Mouse (Mus musculus): ENCODE measurements around the gene Lyar. TPM values are rescaled to one million over a fixed set of nuclear protein-coding genes. Genes with fewer than 3 reads are reported as not detected.

The Lyar gene
- polyA plus RNA-seq, 1 experiment from 2014 or later = 70.3 TPM

GRCm38 (mm10) chr5:38197482-38197823 is 22.8 kb upstream of the Lyar start:
- ATAC-seq (ENCODE audit: low read depth) = peak; percentile 65
- H3K4me1 ChIP-seq (replicated peaks; ENCODE audit: control insufficient read depth, insufficient read depth, low read length) = no peaks in the 10 kb centered on the region
- no peak overlapping the region for H3K4me2 ChIP-seq (ENCODE audit: low read depth, low read length)
- no peaks in the 10 kb centered on the region for H3K27me3 ChIP-seq (ENCODE audit: control insufficient read depth, insufficient read depth, low read depth, low read length)
- WGBS = 19% methylated on average over 7 of the region's 7 CpGs
- H3K9me3 ChIP-seq (ENCODE audit: control insufficient read depth, low read length) = no peaks in the 10 kb centered on the region
- H3K4me3 ChIP-seq (ENCODE audit: low read length) = no peak overlapping the region
- H3K9ac ChIP-seq (ENCODE audit: low read length) = no peak overlapping the region
- no peak overlapping the region for H3K27ac ChIP-seq (ENCODE audit: low read length)
- H3K36me3 ChIP-seq (ENCODE audit: control insufficient read depth, insufficient read depth, low read length) = peaks cover 7% of the 10 kb centered on the region

- no peak overlapping the region for H3K27ac ChIP-seq (ENCODE audit: low read length)
- no peak for ATAC-seq (ENCODE audit: low read depth)
- no peak overlapping the region for H3K9ac ChIP-seq (ENCODE audit: low read length)
- H3K9me3 ChIP-seq (ENCODE audit: control insufficient read depth, low read length) = no peaks in the 10 kb centered on the region
- peaks cover 21% of the 10 kb centered on the region for H3K36me3 ChIP-seq (ENCODE audit: control insufficient read depth, insufficient read depth, low read length)
- no peak overlapping the region for H3K4me3 ChIP-seq (ENCODE audit: low read length)
- H3K4me1 ChIP-seq (replicated peaks; ENCODE audit: control insufficient read depth, insufficient read depth, low read length) = no peaks in the 10 kb centered on the region
- 93% methylated on average over 2 of the region's 2 CpGs for WGBS
- H3K4me2 ChIP-seq (ENCODE audit: low read depth, low read length) = no peak overlapping the region
- H3K27me3 ChIP-seq (ENCODE audit: control insufficient read depth, insufficient read depth, low read depth, low read length) = no peaks in the 10 kb centered on the region
These were observed 20.6 kb upstream of the Lyar start for GRCm38 (mm10) chr5:38199686-38200085.

GRCm38 (mm10) chr5:38205303-38205726 is 15.0 kb upstream of the Lyar start:
- Histone ChIP-seq H3K36me3 (ENCODE audit: control insufficient read depth, insufficient read depth, low read length) (peaks cover 20% of the 10 kb centered on the region), H3K4me3 (ENCODE audit: low read length) (no peak overlapping the region), H3K9me3 (ENCODE audit: control insufficient read depth, low read length) (no peaks in the 10 kb centered on the region), H3K4me1 (replicated peaks; ENCODE audit: control insufficient read depth, insufficient read depth, low read length) (no peaks in the 10 kb centered on the region), H3K9ac (ENCODE audit: low read length) (no peak overlapping the region), H3K4me2 (ENCODE audit: low read depth, low read length) (no peak overlapping the region), H3K27ac (ENCODE audit: low read length) (no peak overlapping the region), H3K27me3 (ENCODE audit: control insufficient read depth, insufficient read depth, low read depth, low read length) (no peaks in the 10 kb centered on the region)
- 71% methylated on average over 7 of the region's 7 CpGs for WGBS
- ATAC-seq (ENCODE audit: low read depth) = no peak

- H3K27ac ChIP-seq (ENCODE audit: low read length) = no peak overlapping the region
- no peak overlapping the region for H3K9ac ChIP-seq (ENCODE audit: low read length)
- H3K4me1 ChIP-seq (replicated peaks; ENCODE audit: control insufficient read depth, insufficient read depth, low read length) = no peaks in the 10 kb centered on the region
- H3K36me3 ChIP-seq (ENCODE audit: control insufficient read depth, insufficient read depth, low read length) = peaks cover 22% of the 10 kb centered on the region
- no peak overlapping the region for H3K4me2 ChIP-seq (ENCODE audit: low read depth, low read length)
- H3K4me3 ChIP-seq (ENCODE audit: low read length) = no peak overlapping the region
- no peaks in the 10 kb centered on the region for H3K27me3 ChIP-seq (ENCODE audit: control insufficient read depth, insufficient read depth, low read depth, low read length)
- WGBS = 66% methylated on average over 8 of the region's 8 CpGs
- ATAC-seq (ENCODE audit: low read depth) = no peak
- no peaks in the 10 kb centered on the region for H3K9me3 ChIP-seq (ENCODE audit: control insufficient read depth, low read length)
These were observed 11.3 kb upstream of the Lyar start for GRCm38 (mm10) chr5:38208985-38209384.

GRCm38 (mm10) chr5:38211691-38212090 is 8.6 kb upstream of the Lyar start:
- no peak for ATAC-seq (ENCODE audit: low read depth)
- Histone ChIP-seq H3K36me3 (ENCODE audit: control insufficient read depth, insufficient read depth, low read length) (peaks cover 24% of the 10 kb centered on the region), H3K4me2 (ENCODE audit: low read depth, low read length) (no peak overlapping the region), H3K27me3 (ENCODE audit: control insufficient read depth, insufficient read depth, low read depth, low read length) (no peaks in the 10 kb centered on the region), H3K4me1 (replicated peaks; ENCODE audit: control insufficient read depth, insufficient read depth, low read length) (no peaks in the 10 kb centered on the region), H3K4me3 (ENCODE audit: low read length) (no peak overlapping the region), H3K27ac (ENCODE audit: low read length) (no peak overlapping the region), H3K9me3 (ENCODE audit: control insufficient read depth, low read length) (no peaks in the 10 kb centered on the region), H3K9ac (ENCODE audit: low read length) (no peak overlapping the region)
- 90% methylated on average over 8 of the region's 8 CpGs for WGBS

- no peak overlapping the region for H3K4me2 ChIP-seq (ENCODE audit: low read depth, low read length)
- H3K27ac ChIP-seq (ENCODE audit: low read length) = no peak overlapping the region
- H3K4me1 ChIP-seq (replicated peaks; ENCODE audit: control insufficient read depth, insufficient read depth, low read length) = no peaks in the 10 kb centered on the region
- peaks cover 24% of the 10 kb centered on the region for H3K36me3 ChIP-seq (ENCODE audit: control insufficient read depth, insufficient read depth, low read length)
- H3K9me3 ChIP-seq (ENCODE audit: control insufficient read depth, low read length) = no peaks in the 10 kb centered on the region
- no peak overlapping the region for H3K4me3 ChIP-seq (ENCODE audit: low read length)
- 86% methylated on average over 6 of the region's 6 CpGs for WGBS
- ATAC-seq (ENCODE audit: low read depth) = no peak
- H3K9ac ChIP-seq (ENCODE audit: low read length) = no peak overlapping the region
- no peaks in the 10 kb centered on the region for H3K27me3 ChIP-seq (ENCODE audit: control insufficient read depth, insufficient read depth, low read depth, low read length)
These were observed 7.3 kb upstream of the Lyar start for GRCm38 (mm10) chr5:38213009-38213408.

- peak; percentile 80 for ATAC-seq (ENCODE audit: low read depth)
These were observed 431 bp upstream of the Lyar start for GRCm38 (mm10) chr5:38219771-38220307.

GRCm38 (mm10) chr5:38235422-38235821 is 15.2 kb downstream of the Lyar start:
- H3K4me3 ChIP-seq (ENCODE audit: low read length) = no peak overlapping the region
- no peaks in the 10 kb centered on the region for H3K4me1 ChIP-seq (replicated peaks; ENCODE audit: control insufficient read depth, insufficient read depth, low read length)
- no peak overlapping the region for H3K27ac ChIP-seq (ENCODE audit: low read length)
- H3K4me2 ChIP-seq (ENCODE audit: low read depth, low read length) = no peak overlapping the region
- no peaks in the 10 kb centered on the region for H3K27me3 ChIP-seq (ENCODE audit: control insufficient read depth, insufficient read depth, low read depth, low read length)
- no peak overlapping the region for H3K9ac ChIP-seq (ENCODE audit: low read length)
- ATAC-seq (ENCODE audit: low read depth) = no peak
- WGBS = 71% methylated on average over 4 of the region's 4 CpGs
- peaks cover 10% of the 10 kb centered on the region for H3K36me3 ChIP-seq (ENCODE audit: control insufficient read depth, insufficient read depth, low read length)
- H3K9me3 ChIP-seq (ENCODE audit: control insufficient read depth, low read length) = no peaks in the 10 kb centered on the region

More at GRCm38 (mm10) chr5:38219771-38220307, 431 bp upstream of the Lyar start:
- Histone ChIP-seq H3K27me3 (ENCODE audit: control insufficient read depth, insufficient read depth, low read depth, low read length) (no peaks in the 10 kb centered on the region), H3K27ac (ENCODE audit: low read length) (peak overlapping the region; percentile 54; the same call in 1 of the 2 replicates), H3K4me1 (replicated peaks; ENCODE audit: control insufficient read depth, insufficient read depth, low read length) (peaks cover 15% of the 10 kb centered on the region), H3K9me3 (ENCODE audit: control insufficient read depth, low read length) (no peaks in the 10 kb centered on the region), H3K4me3 (ENCODE audit: low read length) (peak overlapping the region; percentile 94), H3K4me2 (ENCODE audit: low read depth, low read length) (peak overlapping the region; percentile 92), H3K9ac (ENCODE audit: low read length) (peak overlapping the region; percentile 90), H3K36me3 (ENCODE audit: control insufficient read depth, insufficient read depth, low read length) (peaks cover 2% of the 10 kb centered on the region; the same call in 1 of the 2 replicates)
- WGBS = under 1% methylated on average over 35 of the region's 35 CpGs

GRCm38 (mm10) chr5:38236627-38237026 is 16.4 kb downstream of the Lyar start:
- 97% methylated on average over 2 of the region's 2 CpGs for WGBS
- H3K9me3 ChIP-seq (ENCODE audit: control insufficient read depth, low read length) = no peaks in the 10 kb centered on the region
- H3K36me3 ChIP-seq (ENCODE audit: control insufficient read depth, insufficient read depth, low read length) = peaks cover 5% of the 10 kb centered on the region
- H3K27ac ChIP-seq (ENCODE audit: low read length) = no peak overlapping the region
- no peak for ATAC-seq (ENCODE audit: low read depth)
- no peaks in the 10 kb centered on the region for H3K4me1 ChIP-seq (replicated peaks; ENCODE audit: control insufficient read depth, insufficient read depth, low read length)
- H3K4me3 ChIP-seq (ENCODE audit: low read length) = no peak overlapping the region
- H3K27me3 ChIP-seq (ENCODE audit: control insufficient read depth, insufficient read depth, low read depth, low read length) = no peaks in the 10 kb centered on the region
- H3K9ac ChIP-seq (ENCODE audit: low read length) = no peak overlapping the region
- H3K4me2 ChIP-seq (ENCODE audit: low read depth, low read length) = no peak overlapping the region

Data from lung, embryonic 16.5 days (tissue).